Mouse (Mus musculus) bone marrow, adult 2 months (tissue): Measurements from ENCODE around the gene Dgcr2. TPM values are rescaled to one million over a fixed set of nuclear protein-coding genes. Genes with fewer than 3 reads are reported as not detected.

Experiments
- H3K27ac ChIP-seq: fragments of 200-500 bp; 2 replicates; pipeline ENCODE4 v1.5.1; 2012; ENCODE audit warnings: low read depth, mild to moderate bottlenecking, control low read depth, inconsistent platforms, low read length; ENCODE audit not compliant: control insufficient read depth, poor library complexity, insufficient read depth
- H3K4me1 ChIP-seq: fragments of 200-500 bp; 2 replicates; pipeline ENCODE4 v1.6.1; 2011; ENCODE audit warnings: low read length; ENCODE audit not compliant: control insufficient read depth, insufficient read depth
- H3K4me3 ChIP-seq: fragments of 200-500 bp; replicated peaks from 2 replicates; pipeline ENCODE3; 2011; ENCODE audit warnings: mild to moderate bottlenecking, low read depth, low read length, control low read depth; ENCODE audit not compliant: control insufficient read depth
- CTCF ChIP-seq: fragments of 200-500 bp; IDR thresholded peaks from 2 replicates; pipeline ENCODE4 v1.5.1; 2011; ENCODE audit warnings: low read length, control low read depth; ENCODE audit not compliant: control insufficient read depth, insufficient read depth
- POLR2A ChIP-seq: fragments of 200-500 bp; IDR thresholded peaks from 2 replicates; pipeline ENCODE4 v1.6.1; 2011; ENCODE audit warnings: low read depth, mild to moderate bottlenecking, control low read depth, low read length, borderline replicate concordance; ENCODE audit not compliant: control insufficient read depth
- WGBS: fragments of 180-500 bp; shearing (Covaris S2); methylation state at CpG from one replicate; pipeline ENCODE4 v1.1.7; 2018; 5-methylcytosine and 5-hydroxymethylcytosine counted together
- polyA plus RNA-seq: library from polyadenylated mRNA; stranded (reverse); fragments of >200 nt; gene quantifications from 2 replicates; pipeline ENCODE4 v1.2.4, GENCODE M21; 2011; ENCODE audit warnings: low replicate concordance; ENCODE audit not compliant: missing spikeins, insufficient read depth, insufficient read length

Gene Dgcr2
- polyA plus RNA-seq, 1 experiment = 22.4 TPM

DNA sequence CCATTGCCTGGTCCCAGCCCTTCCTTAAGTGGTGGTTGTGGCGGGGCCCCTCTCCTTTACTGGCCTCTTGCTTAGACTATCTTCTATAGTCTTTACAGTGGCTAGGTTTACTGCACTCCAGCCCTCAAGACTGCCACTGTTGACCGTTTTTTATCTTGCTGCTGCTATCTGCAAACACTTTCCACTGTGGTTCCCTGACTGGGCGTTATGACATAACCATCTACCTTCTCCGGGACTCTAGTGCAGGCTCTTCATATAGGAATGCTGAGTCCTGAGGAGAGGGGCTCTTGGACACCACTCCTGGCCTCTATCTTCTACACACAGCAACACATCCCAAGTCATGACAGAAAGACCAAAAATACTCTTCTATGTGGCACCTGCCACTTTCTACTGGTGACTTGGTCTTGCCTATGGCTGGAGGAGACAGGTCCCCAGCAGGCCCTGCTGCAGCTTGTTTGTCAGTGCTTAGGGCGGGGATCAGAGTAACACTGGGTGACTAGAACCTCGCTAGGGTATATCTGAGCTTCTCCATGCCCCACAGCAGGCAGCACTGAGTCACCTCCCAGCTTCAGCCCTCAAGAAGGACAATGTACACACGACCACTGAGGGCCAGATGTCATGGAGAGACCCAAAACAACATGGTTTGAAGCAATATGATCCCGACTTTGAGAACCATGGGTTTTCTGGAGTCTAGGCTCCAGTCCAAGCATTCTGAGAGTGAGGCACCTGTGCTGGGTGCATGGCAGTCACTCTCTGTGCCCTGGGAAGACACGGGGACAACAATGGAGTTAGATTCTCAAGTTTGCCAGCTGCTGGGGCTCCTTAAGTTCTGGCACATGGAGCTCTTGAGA is 35.5 kb upstream of the Dgcr2 start:
- no peak overlapping the region for H3K4me3 ChIP-seq
- H3K4me1 ChIP-seq = peaks cover 2% of the 10 kb centered on the region; the same call in 1 of the 2 replicates
- H3K27ac ChIP-seq = peak overlapping the region; percentile 53
- WGBS = 57% methylated on average over 9 of the region's 9 CpGs
- no peak for TF ChIP-seq CTCF
- no peak for TF ChIP-seq POLR2A

DNA sequence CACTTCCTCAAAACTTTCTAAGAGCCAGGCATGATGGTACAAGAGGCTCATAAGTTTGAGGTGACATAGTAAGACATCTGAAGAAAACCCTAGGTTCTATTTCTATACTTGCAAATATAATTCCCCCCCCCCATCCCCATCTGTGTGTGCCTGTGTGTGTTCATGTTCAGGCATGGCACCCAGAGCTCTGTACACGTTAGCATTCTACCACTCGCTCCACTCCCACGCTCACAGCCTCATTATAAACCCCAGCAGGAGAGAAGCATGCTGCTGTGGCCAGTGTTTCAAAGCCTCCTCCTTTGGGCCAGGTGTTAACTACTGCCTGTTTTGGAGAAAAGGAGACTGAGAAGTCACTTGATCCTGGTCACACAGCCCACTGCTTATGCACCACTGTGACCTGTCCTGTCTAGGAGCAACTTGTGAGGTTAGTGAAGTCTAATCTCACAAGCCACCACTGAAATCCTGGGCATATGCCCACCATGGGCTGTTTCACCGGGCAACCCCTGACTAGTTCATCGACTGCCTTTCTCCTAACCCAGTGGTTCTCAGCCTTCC is 33.6 kb upstream of the Dgcr2 start:
- H3K4me3 ChIP-seq = no peak overlapping the region
- no peak overlapping the region for H3K27ac ChIP-seq
- WGBS = 86% methylated on average over 5 of the region's 5 CpGs
- peaks cover 2% of the 10 kb centered on the region; the same call in 1 of the 2 replicates for H3K4me1 ChIP-seq
- TF ChIP-seq POLR2A (no peak), CTCF (no peak)

DNA sequence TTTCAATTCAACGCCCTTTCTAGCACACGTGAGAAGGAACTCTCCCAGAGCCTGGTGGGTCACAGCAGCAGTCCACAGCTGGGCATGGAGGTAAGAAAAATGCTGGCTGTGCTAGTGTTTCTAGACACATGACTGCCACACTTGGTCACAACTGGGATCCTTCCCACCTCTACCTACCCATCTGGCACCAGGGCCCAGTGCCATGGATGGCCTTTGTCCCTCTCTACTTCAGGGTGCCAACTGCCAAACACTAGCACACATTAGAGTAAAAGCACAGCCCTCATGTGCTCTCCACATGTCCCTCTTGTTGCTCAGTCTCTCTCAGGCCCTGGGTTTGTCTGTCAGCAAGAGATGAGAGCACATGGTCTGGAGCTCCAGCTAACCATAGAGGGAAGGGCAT is 31.3 kb upstream of the Dgcr2 start:
- H3K4me3 ChIP-seq = no peak overlapping the region
- H3K4me1 ChIP-seq = peaks cover 2% of the 10 kb centered on the region; the same call in 1 of the 2 replicates
- no peak overlapping the region for H3K27ac ChIP-seq
- no peak for TF ChIP-seq CTCF
- TF ChIP-seq POLR2A = no peak
- 76% methylated on average over 2 of the region's 2 CpGs for WGBS

GRCm38 (mm10) chr16:17929211-17929610 is 30.8 kb upstream of the Dgcr2 start:
- TF ChIP-seq POLR2A = no peak
- TF ChIP-seq CTCF = no peak
- Histone ChIP-seq H3K4me1 (no peaks in the 10 kb centered on the region), H3K4me3 (no peak overlapping the region), H3K27ac (no peak overlapping the region)
- 11% methylated on average over 2 of the region's 2 CpGs for WGBS

GRCm38 (mm10) chr16:17928627-17929104 is 30.3 kb upstream of the Dgcr2 start:
- under 1% methylated on average over 9 of the region's 9 CpGs for WGBS
- H3K27ac ChIP-seq = peak overlapping the region; percentile 58
- TF ChIP-seq CTCF = peak; percentile 37; the same call in 1 of the 2 replicates
- TF ChIP-seq POLR2A = no peak
- H3K4me1 ChIP-seq = no peaks in the 10 kb centered on the region
- peak overlapping the region; percentile 75 for H3K4me3 ChIP-seq

DNA sequence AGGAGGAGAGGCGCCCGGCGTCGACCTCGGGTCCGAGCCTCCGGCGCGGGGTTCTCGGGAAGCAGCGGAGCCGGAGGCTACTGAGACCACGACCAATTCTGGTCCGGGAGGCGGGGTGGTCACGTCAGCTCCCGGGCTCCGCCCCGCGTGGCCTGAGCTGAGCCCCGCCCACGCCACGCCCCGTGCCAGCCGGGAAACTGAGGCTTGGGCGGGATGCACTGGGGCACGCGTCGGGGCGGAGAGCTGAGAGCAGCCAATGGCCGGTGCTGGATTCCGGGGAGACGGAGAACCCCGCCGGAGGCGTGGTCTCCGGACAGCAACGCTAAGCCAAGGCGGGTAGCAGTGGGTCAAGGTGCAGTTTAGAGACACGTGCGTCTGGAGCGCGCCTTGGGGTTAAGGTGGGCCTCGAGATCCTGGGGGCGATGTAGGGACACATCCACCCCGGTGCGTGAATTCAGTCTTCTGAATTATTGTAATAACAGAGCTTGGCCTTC is 29.8 kb upstream of the Dgcr2 start, which contains the start of gene Slc25a1:
TSS of gene Slc25a1 (minus strand) at position 133 of the 494 bp plus-strand sequence.
- Histone ChIP-seq H3K4me3 (peak within 1 kb of the TSS; percentile 75), H3K27ac (peak within 1 kb of the TSS; percentile 58), H3K4me1 (no peaks in the 10 kb centered on the region)
- no peak; the same call in 1 of the 2 replicates for TF ChIP-seq POLR2A
- no peak for TF ChIP-seq CTCF
- under 1% methylated on average over 47 of the region's 47 CpGs for WGBS

GRCm38 (mm10) chr16:17927351-17928082 is 29.2 kb upstream of the Dgcr2 start:
- Histone ChIP-seq H3K27ac (peak overlapping the region; percentile 58), H3K4me3 (peak overlapping the region; percentile 75), H3K4me1 (peaks cover 1% of the 10 kb centered on the region; the same call in 1 of the 2 replicates)
- TF ChIP-seq POLR2A (no peak; the same call in 1 of the 2 replicates), CTCF (no peak)
- WGBS = 3% methylated on average over 72 of the region's 72 CpGs

- H3K4me3 ChIP-seq = peak overlapping the region; percentile 82
- WGBS = under 1% methylated on average over 14 of the region's 14 CpGs
- H3K4me1 ChIP-seq = peaks cover 2% of the 10 kb centered on the region; the same call in 1 of the 2 replicates
- no peak for TF ChIP-seq POLR2A
- TF ChIP-seq CTCF = no peak
- peak overlapping the region; percentile 76; the same call in 1 of the 2 replicates for H3K27ac ChIP-seq
These were observed 23.8 kb upstream of the Dgcr2 start for GRCm38 (mm10) chr16:17922163-17922538.
